Mouse (Mus musculus) left cerebral cortex, adult 11 months (tissue): ENCODE data around the gene Itgb4.
"Not testable (repeated sequence)": the region's sequence is repeated elsewhere in the genome, so short reads cannot be mapped to it uniquely, and the experiment has no call there.

Experiments used
- DNase-seq: peaks from one replicate; pipeline ENCODE4 v3.0.0; 2022; ENCODE audit warnings: low spot score

The Itgb4 gene

GRCm38 (mm10) chr11:116008832-116009375, 34.4 kb downstream of the Itgb4 start:
- no peak for DNase-seq

- DNase-seq = no peak
Observed at GRCm38 (mm10) chr11:116009661-116010060, 35.2 kb downstream of the Itgb4 start.

GRCm38 (mm10) chr11:116010146-116010545, 35.6 kb downstream of the Itgb4 start:
- no peak for DNase-seq

GRCm38 (mm10) chr11:116010948-116011347, 36.4 kb downstream of the Itgb4 start:
- DNase-seq = no peak

- no peak for DNase-seq
Observed at GRCm38 (mm10) chr11:116011529-116012261, 37.2 kb downstream of the Itgb4 start.

GRCm38 (mm10) chr11:116012262-116012947, 37.9 kb downstream of the Itgb4 start, which contains the start of gene Galk1:
Gene Galk1 (minus strand): TSS chr11:116012719.
- peak; percentile 75 for DNase-seq

GRCm38 (mm10) chr11:116014821-116015220, 40.3 kb downstream of the Itgb4 start:
- no peak for DNase-seq

DNA sequence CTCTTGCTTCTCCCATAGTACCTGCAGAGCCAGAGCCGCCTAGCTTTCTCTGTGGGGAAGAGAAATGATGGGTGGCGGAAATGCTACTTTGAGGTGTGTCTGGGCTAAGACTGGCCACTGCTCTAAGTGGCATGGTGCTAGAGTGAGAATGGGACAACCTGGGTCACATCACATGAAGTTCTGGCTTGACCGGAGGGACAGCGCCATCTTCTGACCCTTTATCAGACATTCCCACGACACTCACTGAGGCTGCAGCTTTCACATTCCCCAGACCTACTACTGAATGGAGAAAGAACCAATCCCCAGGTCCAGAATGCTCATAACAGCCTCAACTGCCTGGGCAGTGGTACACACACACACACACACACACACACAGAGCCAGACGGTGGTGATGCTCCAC, 43.6 kb downstream of the Itgb4 start:
- DNase-seq = no peak

DNA sequence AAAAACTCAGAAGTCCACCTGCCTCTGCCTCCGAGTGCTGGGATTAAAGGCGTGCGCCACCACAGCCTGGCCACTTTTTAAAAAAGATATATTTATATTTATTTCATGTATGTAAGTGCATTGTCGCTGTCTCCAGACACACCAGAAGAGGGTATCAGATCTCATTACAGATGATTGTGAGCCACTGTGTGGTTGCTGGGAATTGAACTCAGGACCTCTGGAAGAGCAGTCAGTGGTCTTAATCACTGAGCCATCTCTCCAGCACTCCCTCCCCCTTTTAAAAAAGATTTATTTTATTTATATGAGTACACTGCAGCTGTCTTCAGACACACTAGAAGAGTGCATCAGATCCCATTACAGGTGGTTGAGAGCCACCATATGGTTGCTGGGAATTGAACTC, 44.4 kb downstream of the Itgb4 start:
- not testable (repeated sequence) for DNase-seq

DNA sequence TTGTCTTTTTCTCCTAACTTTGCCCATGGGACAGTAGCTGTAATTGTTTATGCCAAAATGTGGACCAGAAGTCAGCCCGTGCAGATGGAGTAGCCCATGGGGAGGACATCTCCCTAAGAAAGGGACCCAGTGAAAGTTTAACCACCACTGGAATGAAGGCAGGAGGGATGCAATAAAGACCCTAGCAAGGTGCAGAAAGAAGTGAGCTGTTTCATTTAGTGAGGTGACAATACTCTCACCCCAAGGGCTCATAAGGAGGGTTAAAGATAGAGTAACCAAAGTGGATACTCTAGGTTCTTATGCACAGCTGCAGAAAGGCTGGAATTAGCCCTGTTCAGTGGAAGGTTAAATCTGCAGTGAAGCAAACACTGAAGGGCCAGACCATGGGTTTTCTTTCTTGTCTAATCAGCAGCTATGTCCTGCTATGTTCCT, 44.9 kb downstream of the Itgb4 start:
- no peak for DNase-seq

- no peak for DNase-seq
Observed at GRCm38 (mm10) chr11:116019976-116020411, 45.5 kb downstream of the Itgb4 start.

DNA sequence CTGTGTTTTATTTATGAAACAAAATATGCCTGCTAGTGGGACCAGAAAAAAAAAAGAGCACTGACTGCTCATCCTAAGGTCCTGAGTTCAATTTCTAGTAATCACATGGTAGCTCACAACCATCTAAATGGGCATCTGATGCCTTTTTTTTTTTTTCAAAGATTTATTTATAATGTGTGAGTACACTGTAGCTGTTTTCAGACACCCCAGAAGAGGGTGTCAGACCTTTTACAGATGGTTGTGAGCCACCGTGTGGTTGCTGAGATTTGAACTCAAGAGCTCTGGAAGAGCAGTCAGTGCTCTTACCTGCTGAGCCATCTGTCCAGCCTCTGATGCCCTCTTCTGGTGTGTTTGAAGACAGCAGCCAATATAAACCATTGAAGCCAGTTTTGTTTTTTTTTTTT, 46.0 kb downstream of the Itgb4 start:
- DNase-seq = no peak

GRCm38 (mm10) chr11:116021328-116022220, 47.1 kb downstream of the Itgb4 start:
- DNase-seq = no peak

GRCm38 (mm10) chr11:116022256-116022780, 47.8 kb downstream of the Itgb4 start:
- no peak for DNase-seq

DNA sequence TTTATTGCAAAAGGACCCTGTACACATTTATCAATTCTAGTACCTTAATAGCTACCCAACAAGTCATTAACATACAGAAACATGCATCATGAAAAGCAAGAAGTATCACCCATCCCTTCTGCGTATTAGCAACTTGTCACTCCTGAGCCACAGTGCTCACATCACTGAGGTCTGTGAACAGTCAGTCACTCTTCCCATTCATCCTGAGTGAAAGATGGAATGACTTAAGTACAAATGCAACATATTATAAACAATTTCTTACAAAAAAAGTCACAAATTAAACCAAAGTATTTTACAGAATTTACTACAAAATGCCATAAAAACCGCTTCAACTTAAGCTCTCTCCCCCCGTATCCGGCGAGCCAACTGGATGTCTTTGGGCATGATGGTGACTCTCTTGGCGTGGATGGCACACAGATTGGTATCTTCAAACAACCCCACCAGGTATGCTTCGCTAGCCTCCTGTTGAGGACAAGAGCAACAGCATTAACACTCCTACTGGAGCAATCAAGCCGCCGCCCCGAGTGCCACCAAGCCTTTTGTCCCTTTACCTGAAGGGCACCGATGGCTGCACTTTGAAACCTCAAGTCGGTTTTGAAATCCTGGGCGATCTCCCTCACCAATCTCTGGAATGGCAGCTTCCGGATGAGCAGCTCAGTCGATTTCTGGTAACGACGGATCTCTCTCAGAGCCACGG, 48.7 kb downstream of the Itgb4 start:
- not testable (repeated sequence) for DNase-seq

DNA sequence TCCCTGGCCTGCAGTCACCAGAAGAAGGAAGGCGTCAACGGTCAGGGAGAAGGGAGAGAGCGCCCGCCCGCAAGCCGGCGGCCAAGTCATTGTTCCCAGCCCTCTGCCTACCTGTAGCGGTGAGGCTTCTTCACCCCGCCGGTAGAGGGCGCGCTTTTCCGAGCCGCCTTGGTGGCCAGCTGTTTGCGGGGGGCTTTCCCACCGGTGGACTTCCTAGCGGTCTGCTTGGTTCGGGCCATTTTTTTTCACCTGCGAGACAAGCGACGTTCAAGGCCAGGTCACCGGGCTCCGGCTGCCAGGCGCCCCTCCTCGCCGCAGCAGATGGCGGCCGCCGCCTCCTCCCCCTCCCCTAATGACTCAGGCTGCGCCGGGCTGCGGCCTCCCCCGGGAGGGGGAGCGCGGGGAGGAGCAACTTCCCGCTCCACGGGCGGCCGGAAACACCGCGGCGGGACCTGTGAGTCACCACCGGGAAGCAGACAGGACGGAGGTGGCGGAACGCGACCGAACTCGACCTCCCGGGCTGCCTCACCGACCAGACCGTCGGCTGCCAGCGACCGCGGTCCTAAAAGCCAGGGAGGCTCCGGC, 49.4 kb downstream of the Itgb4 start:
- peak; percentile 73 for DNase-seq

DNA sequence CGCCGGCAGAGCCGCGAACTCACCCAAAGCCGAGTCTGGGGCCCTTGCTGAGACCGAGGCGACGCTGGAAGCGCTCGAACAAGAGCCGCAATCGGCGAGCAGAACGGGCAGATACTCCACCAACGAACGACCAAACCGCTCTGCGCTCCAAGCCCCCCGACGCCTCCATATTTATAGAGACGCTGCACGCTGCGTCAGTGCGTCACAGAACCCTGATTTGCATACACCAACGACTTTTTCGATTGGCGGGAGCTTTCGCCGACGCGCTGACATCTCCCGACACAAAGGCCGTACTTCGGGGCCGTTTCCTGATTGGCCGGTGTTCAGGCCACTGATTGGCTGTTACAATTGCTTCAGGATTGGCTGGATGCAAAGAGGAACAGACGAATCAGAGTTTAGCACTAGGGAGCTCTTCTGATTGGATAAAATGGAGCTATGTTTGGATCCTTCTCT, 49.9 kb downstream of the Itgb4 start:
- DNase-seq = peak; percentile 97

DNA sequence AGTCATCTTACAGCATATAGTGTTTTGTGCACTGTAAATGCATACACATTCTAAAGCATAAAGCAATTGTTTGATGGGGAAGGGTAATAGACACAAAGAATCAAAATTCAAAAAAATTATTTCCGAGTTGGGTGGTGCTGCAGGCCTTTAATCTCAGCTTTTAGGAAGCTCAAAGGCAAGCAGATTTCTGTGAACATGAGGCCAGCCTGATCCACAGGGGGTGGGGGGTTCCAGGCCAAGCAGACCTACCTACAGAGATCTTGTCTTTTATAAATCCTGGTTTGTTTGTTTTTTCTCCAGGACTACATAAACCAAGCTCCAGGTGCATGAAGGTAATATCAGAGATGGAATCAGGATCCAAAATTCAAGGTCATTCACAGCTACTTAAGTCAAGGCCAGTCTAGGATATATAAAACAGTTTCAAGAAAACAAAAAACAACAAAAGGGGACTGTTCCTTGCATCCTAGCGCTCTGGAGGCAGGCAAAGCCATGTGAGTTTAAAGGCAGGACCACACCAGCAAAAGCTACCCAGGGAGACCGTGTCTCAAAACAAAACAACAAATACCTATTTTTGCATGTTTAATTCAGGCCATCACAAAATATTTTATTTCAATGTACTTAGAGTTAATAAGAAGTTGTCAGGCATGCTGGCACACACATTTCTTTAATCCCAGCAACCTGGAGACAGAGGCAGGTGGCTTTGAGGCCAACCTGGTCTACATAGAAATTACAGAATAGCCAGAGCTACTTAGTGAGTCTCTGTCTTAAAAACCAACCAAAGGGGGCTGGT, 50.7 kb downstream of the Itgb4 start:
- no peak for DNase-seq

DNA sequence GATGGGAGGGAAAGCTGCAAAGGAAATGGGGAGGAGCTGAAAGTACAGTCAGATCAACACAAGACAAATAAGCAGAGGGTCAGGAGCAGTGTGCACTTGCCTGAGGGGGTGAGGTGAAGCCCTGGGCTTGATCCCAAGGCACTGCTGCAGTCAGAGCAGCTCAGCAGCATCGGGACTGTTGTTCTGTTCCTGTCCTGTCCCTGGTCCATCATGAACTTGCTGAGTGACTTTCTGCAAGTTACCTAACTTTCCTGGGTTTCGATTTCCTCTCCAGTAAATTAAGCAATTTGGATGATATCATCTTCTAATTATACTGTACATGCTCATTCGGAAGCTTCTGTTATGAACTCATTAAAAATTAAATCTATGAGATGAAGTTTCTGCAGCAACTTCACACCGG, 53.2 kb downstream of the Itgb4 start, which contains the start of gene H3f3b:
Gene H3f3b, minus strand, starts transcription at position 207 of the 400 bp plus-strand sequence.
- no peak for DNase-seq
